Mouse (Mus musculus): ENCODE results near the gene Gm3558. TPM values are rescaled to one million over a fixed set of nuclear protein-coding genes. Genes with fewer than 3 reads are reported as not detected.

Gene Gm3558
- total RNA-seq (2023): 1 to 10 TPM; 1.7 to 2.1 TPM

GRCm38 (mm10) chr14:7568382-7568781, at the start of gene Gm3558:
Gene Gm3558 (minus strand): TSS chr14:7568566.

GRCm38 (mm10) chr14:7595492-7595891, 27.1 kb upstream of the Gm3558 start, which contains the start of gene Gm10338:
Gene Gm10338 (minus strand): TSS chr14:7595592.

Other genes with a start within 250 kb of the Gm3558 start
- gene Gm5797, start 236.2 kb downstream of the Gm3558 start, total RNA-seq (2023): not detected
- not detected for gene Gm8374, start 203.4 kb downstream of the Gm3558 start, total RNA-seq (2023)
- not detected for gene Gm3755, start 117.6 kb downstream of the Gm3558 start, total RNA-seq (2023)
- under 1 TPM in 1 of 2 experiments, not detected in 1; 0.33 TPM for gene Gm3752, start 84.8 kb downstream of the Gm3558 start, total RNA-seq (2023)
- gene Gm10338, start 27.0 kb upstream of the Gm3558 start, total RNA-seq (2023): not detected
- not detected for gene Gm10128, start 75.4 kb upstream of the Gm3558 start, total RNA-seq (2023)
- gene Gm26661, start 223.0 kb upstream of the Gm3558 start, total RNA-seq (2023): not detected
- gene Flnb, start 249.4 kb upstream of the Gm3558 start, total RNA-seq (2023): 10 to 100 TPM; 31.6 to 32.7 TPM

Data from T-cell, adult 66 days (primary cell).